Mouse (Mus musculus): Measurements from ENCODE around the gene S1pr4. TPM values are rescaled to one million over a fixed set of nuclear protein-coding genes. Genes with fewer than 3 reads are reported as not detected.

Gene S1pr4
- polyA plus RNA-seq, 1 experiment from 2014 or later, result 2.8 TPM

DNA sequence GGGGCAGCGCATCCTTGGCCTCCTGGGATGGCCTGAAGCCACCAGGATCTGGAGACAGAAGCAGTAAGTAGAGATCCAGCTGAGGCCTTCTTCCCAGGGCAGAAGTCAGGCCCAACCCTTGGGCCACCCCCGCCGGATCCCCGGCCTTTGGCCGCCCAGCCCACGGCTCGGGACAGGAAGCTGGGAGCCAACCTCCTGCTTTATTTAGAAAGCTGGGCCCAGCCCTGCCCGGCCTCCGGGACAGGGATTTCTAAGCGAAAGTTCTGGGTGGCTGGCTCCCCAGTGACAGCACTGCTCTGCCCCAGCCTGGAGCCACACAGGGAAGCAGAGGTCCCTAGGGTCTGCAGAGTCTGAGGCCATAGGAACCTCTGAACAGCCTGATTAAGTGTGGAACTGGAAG lies 41.9 kb upstream of the S1pr4 start:
- 52% methylated on average over 10 of the region's 10 CpGs for WGBS

DNA sequence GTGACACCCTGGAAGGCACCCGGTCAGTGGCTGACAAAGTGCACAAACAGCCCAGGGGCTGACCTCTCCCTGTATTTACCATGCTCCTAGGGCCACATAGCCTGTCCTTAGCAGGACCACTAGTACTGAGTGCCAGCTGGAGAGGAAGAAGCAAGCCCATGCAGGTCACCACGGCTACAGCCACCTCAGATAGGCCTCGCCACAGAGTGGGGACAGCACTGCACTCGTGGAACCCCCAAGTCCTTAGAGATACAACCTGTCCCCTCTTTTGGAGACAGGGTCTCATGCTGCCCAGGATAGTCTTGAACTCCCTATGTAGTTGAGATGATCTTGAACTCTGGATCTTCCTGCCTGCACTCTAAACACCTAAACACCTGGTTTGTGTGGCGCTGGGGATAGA lies 41.4 kb upstream of the S1pr4 start:
- H3K9me3 ChIP-seq (ENCODE audit: control insufficient read depth, low read length), result no peaks in the 10 kb centered on the region
- ATAC-seq (ENCODE audit: low read depth), result no peak
- 76% methylated on average over 5 of the region's 5 CpGs for WGBS
- no peak overlapping the region for H3K4me2 ChIP-seq (ENCODE audit: low read depth, low read length)
- peak overlapping the region; percentile 57; the same call in 1 of the 2 replicates for H3K9ac ChIP-seq (ENCODE audit: low read length)
- no peak overlapping the region for H3K4me3 ChIP-seq (ENCODE audit: low read length)
- H3K4me1 ChIP-seq (replicated peaks; ENCODE audit: control insufficient read depth, insufficient read depth, low read length), result peaks cover 31% of the 10 kb centered on the region
- 0 out of 2 replicates have a peak, but pooled peaks cover 5% of the 10 kb centered on the region for H3K36me3 ChIP-seq (ENCODE audit: control insufficient read depth, insufficient read depth, low read length)
- H3K27me3 ChIP-seq (ENCODE audit: control insufficient read depth, insufficient read depth, low read depth, low read length), result no peaks in the 10 kb centered on the region
- peak overlapping the region; percentile 55; the same call in 1 of the 2 replicates for H3K27ac ChIP-seq (ENCODE audit: low read length)

More for the DNA sequence above, 41.9 kb upstream of the S1pr4 start:
- Histone ChIP-seq H3K36me3 (ENCODE audit: control insufficient read depth, insufficient read depth, low read length) (0 out of 2 replicates have a peak, but pooled peaks cover 5% of the 10 kb centered on the region), H3K9ac (ENCODE audit: low read length) (peak overlapping the region; percentile 57), H3K4me1 (replicated peaks; ENCODE audit: control insufficient read depth, insufficient read depth, low read length) (peaks cover 31% of the 10 kb centered on the region), H3K4me3 (ENCODE audit: low read length) (no peak overlapping the region), H3K27ac (ENCODE audit: low read length) (peak overlapping the region; percentile 55; the same call in 1 of the 2 replicates), H3K27me3 (ENCODE audit: control insufficient read depth, insufficient read depth, low read depth, low read length) (no peaks in the 10 kb centered on the region), H3K4me2 (ENCODE audit: low read depth, low read length) (peak overlapping the region; percentile 23), H3K9me3 (ENCODE audit: control insufficient read depth, low read length) (no peaks in the 10 kb centered on the region)
- no peak for ATAC-seq (ENCODE audit: low read depth)

DNA sequence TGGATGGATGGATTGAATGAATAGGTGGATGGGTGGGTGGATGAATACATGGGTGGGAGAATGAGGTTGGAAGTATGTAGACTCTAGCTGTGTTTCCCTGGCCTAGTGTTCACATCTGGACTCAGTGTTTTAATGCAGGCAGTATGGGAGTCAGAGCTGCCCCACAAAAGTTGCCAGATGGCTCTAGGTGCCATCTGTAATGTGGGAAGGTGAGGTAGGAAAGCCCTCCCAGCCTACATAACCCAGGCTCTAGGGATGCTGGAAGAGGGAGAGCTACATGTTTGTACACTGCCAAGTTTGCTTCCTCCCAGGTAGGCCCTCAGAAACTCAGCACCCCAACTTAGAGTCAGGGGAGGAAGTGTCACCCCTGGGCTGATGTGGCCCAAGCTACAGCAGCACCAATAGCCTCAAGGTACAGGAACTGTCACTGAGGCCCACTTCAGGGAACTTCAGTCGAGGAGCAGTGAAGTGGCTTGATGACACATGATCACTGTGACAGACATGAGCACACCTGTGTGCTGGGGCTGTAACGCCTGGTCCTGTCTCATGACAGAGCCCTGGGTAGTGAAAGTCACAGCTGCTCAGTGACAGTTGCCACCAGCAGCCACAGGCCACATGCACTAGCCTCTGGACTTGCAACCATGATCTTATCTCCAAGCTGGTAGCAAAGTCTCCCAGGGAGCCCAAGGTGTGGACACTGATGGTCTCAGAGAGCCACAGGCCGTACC lies 38.6 kb upstream of the S1pr4 start:
- no peak overlapping the region for H3K9ac ChIP-seq (ENCODE audit: low read length)
- H3K27me3 ChIP-seq (ENCODE audit: control insufficient read depth, insufficient read depth, low read depth, low read length), result no peaks in the 10 kb centered on the region
- H3K4me3 ChIP-seq (ENCODE audit: low read length), result no peak overlapping the region
- WGBS, result 69% methylated on average over 3 of the region's 3 CpGs
- H3K4me2 ChIP-seq (ENCODE audit: low read depth, low read length), result no peak overlapping the region
- peaks cover 7% of the 10 kb centered on the region; the same call in 1 of the 2 replicates for H3K36me3 ChIP-seq (ENCODE audit: control insufficient read depth, insufficient read depth, low read length)
- H3K4me1 ChIP-seq (replicated peaks; ENCODE audit: control insufficient read depth, insufficient read depth, low read length), result peaks cover 21% of the 10 kb centered on the region
- H3K27ac ChIP-seq (ENCODE audit: low read length), result no peak overlapping the region
- no peak for ATAC-seq (ENCODE audit: low read depth)
- H3K9me3 ChIP-seq (ENCODE audit: control insufficient read depth, low read length), result no peaks in the 10 kb centered on the region

DNA sequence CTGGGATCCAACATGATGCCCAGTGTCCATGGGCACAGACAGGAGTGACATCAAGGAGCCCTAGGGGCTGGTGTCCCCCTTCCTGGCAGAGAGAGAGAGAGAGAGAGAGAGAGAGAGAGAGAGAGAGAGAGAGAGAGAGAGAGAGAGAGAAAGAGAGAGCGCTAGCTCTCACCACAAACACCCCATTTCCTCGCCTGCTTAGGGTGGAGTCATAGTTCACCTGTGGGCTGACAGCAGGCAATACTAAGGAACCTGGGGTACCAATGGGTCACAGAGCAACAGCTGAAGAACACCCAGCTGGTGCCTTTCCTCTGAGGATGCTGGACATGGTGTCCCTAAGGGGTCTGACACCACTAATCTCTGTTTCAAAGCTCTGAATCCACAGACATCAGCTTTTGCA lies 37.5 kb upstream of the S1pr4 start:
- Histone ChIP-seq H3K9me3 (ENCODE audit: control insufficient read depth, low read length) (no peaks in the 10 kb centered on the region), H3K4me2 (ENCODE audit: low read depth, low read length) (no peak overlapping the region), H3K27me3 (ENCODE audit: control insufficient read depth, insufficient read depth, low read depth, low read length) (no peaks in the 10 kb centered on the region), H3K36me3 (ENCODE audit: control insufficient read depth, insufficient read depth, low read length) (peaks cover 15% of the 10 kb centered on the region), H3K4me1 (replicated peaks; ENCODE audit: control insufficient read depth, insufficient read depth, low read length) (peaks cover 11% of the 10 kb centered on the region), H3K9ac (ENCODE audit: low read length) (no peak overlapping the region), H3K4me3 (ENCODE audit: low read length) (no peak overlapping the region), H3K27ac (ENCODE audit: low read length) (no peak overlapping the region)
- 79% methylated on average over 2 of the region's 2 CpGs for WGBS
- ATAC-seq (ENCODE audit: low read depth), result no peak

DNA sequence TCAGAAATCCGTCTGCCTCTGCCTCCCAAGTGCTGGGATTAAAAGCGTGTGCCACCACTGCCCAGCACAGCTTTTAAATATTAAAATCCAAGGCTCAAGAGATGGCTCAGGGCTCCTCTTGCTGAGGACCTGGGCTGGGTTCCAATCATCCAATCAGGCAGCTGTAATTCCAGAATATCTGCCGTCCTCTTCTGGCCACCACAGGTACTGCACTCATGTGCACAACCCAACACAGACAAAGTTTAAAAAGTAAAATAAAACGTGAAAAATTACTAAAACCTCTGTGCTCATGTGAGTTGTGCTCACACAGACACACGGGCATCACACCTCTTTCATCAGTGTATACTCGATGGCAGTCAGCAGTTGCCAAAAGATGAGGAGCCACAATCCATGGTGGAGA lies 36.8 kb upstream of the S1pr4 start:
- Histone ChIP-seq H3K4me1 (replicated peaks; ENCODE audit: control insufficient read depth, insufficient read depth, low read length) (peaks cover 4% of the 10 kb centered on the region; the same call in 1 of the 2 replicates), H3K9me3 (ENCODE audit: control insufficient read depth, low read length) (no peaks in the 10 kb centered on the region), H3K36me3 (ENCODE audit: control insufficient read depth, insufficient read depth, low read length) (peaks cover 20% of the 10 kb centered on the region), H3K27ac (ENCODE audit: low read length) (no peak overlapping the region), H3K9ac (ENCODE audit: low read length) (no peak overlapping the region), H3K4me2 (ENCODE audit: low read depth, low read length) (no peak overlapping the region), H3K4me3 (ENCODE audit: low read length) (no peak overlapping the region), H3K27me3 (ENCODE audit: control insufficient read depth, insufficient read depth, low read depth, low read length) (no peaks in the 10 kb centered on the region)
- 76% methylated on average over 6 of the region's 6 CpGs for WGBS
- ATAC-seq (ENCODE audit: low read depth), result no peak

DNA sequence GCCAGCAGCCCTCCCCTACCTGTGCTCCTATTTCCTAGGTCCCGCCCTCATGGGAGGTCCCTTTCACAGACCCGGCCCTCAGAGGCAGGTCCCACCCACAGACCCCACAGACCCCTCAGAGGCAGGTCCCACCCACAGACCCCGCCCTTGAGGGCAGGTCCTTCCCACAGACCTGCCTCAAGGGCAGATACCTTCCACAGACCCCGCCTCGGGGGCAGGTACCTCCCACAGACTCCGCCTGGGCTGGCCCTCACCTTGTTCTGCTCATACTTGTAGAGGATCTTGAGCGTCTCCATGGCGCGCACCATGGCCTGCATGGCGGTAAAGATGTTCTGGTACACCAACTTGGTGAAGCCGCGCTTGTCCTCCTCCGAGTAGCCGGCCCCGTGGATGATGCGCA lies 34.9 kb upstream of the S1pr4 start:
- no peaks in the 10 kb centered on the region for H3K9me3 ChIP-seq (ENCODE audit: control insufficient read depth, low read length)
- no peaks in the 10 kb centered on the region for H3K27me3 ChIP-seq (ENCODE audit: control insufficient read depth, insufficient read depth, low read depth, low read length)
- H3K4me1 ChIP-seq (replicated peaks; ENCODE audit: control insufficient read depth, insufficient read depth, low read length), result no peaks in the 10 kb centered on the region
- WGBS, result 57% methylated on average over 16 of the region's 16 CpGs
- no peak overlapping the region for H3K9ac ChIP-seq (ENCODE audit: low read length)
- no peak overlapping the region for H3K4me2 ChIP-seq (ENCODE audit: low read depth, low read length)
- H3K27ac ChIP-seq (ENCODE audit: low read length), result no peak overlapping the region
- ATAC-seq (ENCODE audit: low read depth), result peak; percentile 29
- H3K4me3 ChIP-seq (ENCODE audit: low read length), result no peak overlapping the region
- H3K36me3 ChIP-seq (ENCODE audit: control insufficient read depth, insufficient read depth, low read length), result peaks cover 29% of the 10 kb centered on the region

DNA sequence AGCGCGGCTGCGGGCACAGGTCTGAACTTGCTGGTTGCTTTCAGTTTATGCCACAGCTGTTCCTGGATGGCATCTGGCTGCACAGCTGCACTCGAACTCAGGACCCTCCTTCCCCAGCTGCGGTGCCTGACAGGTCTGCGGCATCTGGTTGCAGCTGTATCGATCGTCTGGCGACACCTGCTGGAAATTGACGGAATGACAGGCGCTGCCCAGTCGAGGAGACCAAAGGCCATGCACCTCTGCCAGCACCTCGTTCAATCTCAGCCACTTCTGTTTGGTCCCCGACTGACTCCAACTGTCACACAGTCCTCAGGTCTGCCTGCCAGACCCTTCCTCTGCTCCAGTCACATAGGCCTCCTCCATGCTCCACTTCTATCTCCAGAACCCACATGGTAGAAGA lies 26.8 kb upstream of the S1pr4 start:
- Histone ChIP-seq H3K27me3 (ENCODE audit: control insufficient read depth, insufficient read depth, low read depth, low read length) (no peaks in the 10 kb centered on the region; the same call in 1 of the 2 replicates), H3K27ac (ENCODE audit: low read length) (no peak overlapping the region), H3K4me2 (ENCODE audit: low read depth, low read length) (no peak overlapping the region), H3K4me3 (ENCODE audit: low read length) (no peak overlapping the region), H3K36me3 (ENCODE audit: control insufficient read depth, insufficient read depth, low read length) (peaks cover 18% of the 10 kb centered on the region), H3K9me3 (ENCODE audit: control insufficient read depth, low read length) (no peaks in the 10 kb centered on the region), H3K9ac (ENCODE audit: low read length) (no peak overlapping the region), H3K4me1 (replicated peaks; ENCODE audit: control insufficient read depth, insufficient read depth, low read length) (peaks cover 7% of the 10 kb centered on the region; the same call in 1 of the 2 replicates)
- peak; percentile 41; the same call in 1 of the 2 replicates for ATAC-seq (ENCODE audit: low read depth)
- 7% methylated on average over 14 of the region's 14 CpGs for WGBS

DNA sequence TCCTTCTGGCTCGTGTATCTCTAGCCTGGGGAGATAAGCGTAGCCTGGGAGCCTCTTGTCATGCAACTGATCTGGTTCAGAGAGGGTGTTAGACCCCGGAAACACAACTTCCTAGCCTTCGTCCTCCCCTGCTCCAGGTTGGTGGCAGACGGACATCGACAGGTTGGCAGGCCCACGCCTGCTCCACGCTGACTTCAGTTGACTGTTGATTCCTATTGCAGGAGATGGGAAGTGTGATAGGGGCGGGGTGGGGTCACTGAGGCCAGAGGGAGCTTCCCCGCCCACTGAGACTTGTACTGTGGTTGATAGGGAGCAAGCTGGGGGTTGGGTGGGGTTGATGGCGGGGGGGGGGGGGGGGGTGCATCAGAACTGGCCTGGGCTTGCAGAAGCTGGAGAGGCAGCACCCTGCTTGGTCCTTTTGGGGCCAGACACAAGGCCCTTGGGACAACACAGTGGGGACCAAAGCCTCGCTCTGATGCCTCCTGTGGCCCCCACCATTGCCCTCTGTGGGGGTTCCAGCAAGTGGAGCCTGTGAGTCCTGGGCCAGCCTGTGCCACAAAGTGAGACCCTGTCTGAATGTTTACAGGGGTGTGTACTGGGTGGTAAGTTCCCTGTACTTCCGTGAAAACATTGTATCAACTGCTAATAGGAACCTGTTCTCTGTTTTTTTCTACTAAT lies 25.2 kb upstream of the S1pr4 start:
- H3K9me3 ChIP-seq (ENCODE audit: control insufficient read depth, low read length), result no peaks in the 10 kb centered on the region
- peaks cover 7% of the 10 kb centered on the region; the same call in 1 of the 2 replicates for H3K4me1 ChIP-seq (replicated peaks; ENCODE audit: control insufficient read depth, insufficient read depth, low read length)
- no peak for ATAC-seq (ENCODE audit: low read depth)
- H3K36me3 ChIP-seq (ENCODE audit: control insufficient read depth, insufficient read depth, low read length), result peaks cover 6% of the 10 kb centered on the region
- no peaks in the 10 kb centered on the region; the same call in 1 of the 2 replicates for H3K27me3 ChIP-seq (ENCODE audit: control insufficient read depth, insufficient read depth, low read depth, low read length)
- no peak overlapping the region for H3K9ac ChIP-seq (ENCODE audit: low read length)
- H3K4me3 ChIP-seq (ENCODE audit: low read length), result no peak overlapping the region
- H3K4me2 ChIP-seq (ENCODE audit: low read depth, low read length), result no peak overlapping the region
- WGBS, result 42% methylated on average over 12 of the region's 13 CpGs
- no peak overlapping the region for H3K27ac ChIP-seq (ENCODE audit: low read length)

DNA sequence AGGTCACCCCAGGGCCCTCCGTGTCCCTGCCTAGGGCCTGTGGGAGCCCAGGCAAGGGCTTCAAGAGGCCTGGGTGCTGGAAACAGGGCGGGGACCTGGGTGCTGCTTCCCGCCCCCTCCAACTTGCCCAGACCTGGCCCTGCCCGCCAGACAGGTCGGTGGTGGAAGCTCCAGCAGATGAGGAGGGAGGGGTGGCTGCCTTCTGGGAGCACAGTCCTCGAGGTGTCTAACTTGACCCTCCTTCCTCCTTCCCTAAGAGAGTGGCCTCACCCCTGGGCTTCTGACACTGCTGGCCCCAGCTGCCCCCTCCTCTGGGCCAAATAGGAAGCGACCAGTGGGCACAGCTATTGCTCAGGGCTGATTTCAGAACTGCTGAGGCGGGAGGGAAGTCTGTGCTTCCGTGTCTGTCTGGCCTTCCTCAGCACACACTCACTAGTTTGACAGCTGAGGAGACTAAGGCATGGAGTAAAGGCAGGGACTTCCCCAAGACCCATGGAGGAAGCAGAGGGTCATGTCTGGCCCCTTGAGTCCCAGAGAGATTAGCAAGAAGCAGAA lies 24.2 kb upstream of the S1pr4 start, which contains the start of gene Gna15:
Gene Gna15 (minus strand): TSS at position 175 of the 555 bp plus-strand sequence.
- H3K9me3 ChIP-seq (ENCODE audit: control insufficient read depth, low read length), result no peaks in the 10 kb centered on the region
- no peaks in the 10 kb centered on the region; the same call in 1 of the 2 replicates for H3K27me3 ChIP-seq (ENCODE audit: control insufficient read depth, insufficient read depth, low read depth, low read length)
- peak within 1 kb of the TSS; percentile 52; the same call in 1 of the 2 replicates for H3K27ac ChIP-seq (ENCODE audit: low read length)
- H3K9ac ChIP-seq (ENCODE audit: low read length), result peak within 1 kb of the TSS; percentile 56
- no peaks in the 10 kb centered on the region; the same call in 1 of the 2 replicates for H3K36me3 ChIP-seq (ENCODE audit: control insufficient read depth, insufficient read depth, low read length)
- H3K4me3 ChIP-seq (ENCODE audit: low read length), result peak within 1 kb of the TSS; percentile 13; the same call in 1 of the 2 replicates
- H3K4me1 ChIP-seq (replicated peaks; ENCODE audit: control insufficient read depth, insufficient read depth, low read length), result peaks cover 7% of the 10 kb centered on the region; the same call in 1 of the 2 replicates
- WGBS, result 8% methylated on average over 9 of the region's 9 CpGs
- peak within 1 kb of the TSS; percentile 25; the same call in 1 of the 2 replicates for H3K4me2 ChIP-seq (ENCODE audit: low read depth, low read length)
- ATAC-seq (ENCODE audit: low read depth), result peak; percentile 39
